Mouse (Mus musculus) liver, postnatal 0 days (tissue): Measurements from ENCODE around the gene Lhb.

Experiments used
- CTCF ChIP-seq: sonication (generic); IDR thresholded peaks from 2 replicates; pipeline ENCODE4 v1.5.1; 2016; ENCODE audit warnings: antibody characterized with exemption, low read depth
- EP300 ChIP-seq: IDR thresholded peaks from 2 replicates; pipeline ENCODE4 v1.6.1; 2016; ENCODE audit warnings: antibody characterized with exemption, low read depth, mild to moderate bottlenecking

DNA sequence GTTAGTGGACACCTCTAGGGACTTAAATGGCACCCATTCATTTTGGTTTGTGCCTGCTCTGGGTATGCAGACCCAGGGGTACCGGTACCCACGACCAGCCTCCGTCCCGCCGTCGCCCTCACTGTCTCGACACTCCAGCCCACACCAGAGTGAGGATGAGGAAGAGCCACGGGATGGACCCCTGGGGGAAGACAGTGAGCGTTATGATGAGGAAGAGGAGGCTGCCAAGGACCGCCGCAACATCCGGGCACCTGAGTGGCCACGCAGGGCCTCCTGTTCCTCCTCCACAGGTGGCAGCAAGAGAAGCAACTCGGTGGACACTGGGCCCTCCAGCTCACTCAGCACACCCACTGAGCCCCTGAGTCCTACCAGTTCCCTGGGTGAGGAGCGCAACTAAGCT is 34.4 kb downstream of the Lhb start:
- TF ChIP-seq CTCF = no peak
- no peak for TF ChIP-seq EP300
